In the genomic region with DNA sequence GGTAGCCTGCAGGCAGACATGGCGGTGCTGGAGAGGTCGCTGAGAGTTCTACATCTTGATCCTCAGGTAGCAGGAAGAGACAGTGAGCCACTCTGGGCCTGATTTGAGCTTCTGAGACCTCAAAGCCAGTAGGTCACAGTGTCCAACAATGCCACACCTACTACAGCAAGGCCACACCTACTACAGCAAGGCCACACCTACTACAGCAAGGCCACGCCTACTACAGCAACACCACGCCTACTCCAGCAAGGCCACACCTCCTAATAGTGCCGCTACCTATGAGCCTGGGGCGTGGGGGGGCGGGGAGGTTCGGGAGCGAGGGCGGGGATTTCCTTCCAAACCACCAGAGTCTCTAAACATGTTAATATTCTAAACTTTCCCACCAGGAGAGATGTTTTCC, we compare ENCODE assay signal across 15 mouse cellular contexts.
"Had no signal": no experiment of that assay in that cellular context is flagged by ENCODE, and none has a peak within 500 bp of the region (broad histone marks: within the 10 kb centered on the region; RNA-seq: fewer than 3 reads in every experiment).

No protein-coding gene starts in this region.

- H3K9me3 ChIP-seq: kidney, embryonic 15.5 days; limb, embryonic 15.5 days; liver, embryonic 13.5 days; midbrain, embryonic 10.5 days; neural tube, embryonic 12.5 days; stomach, embryonic 15.5 days had no signal

- DNase-seq: kidney, adult 2 months; kidney, postnatal 14 days; liver, embryonic 13.5 days; lung, adult 18-20 months; lung, postnatal 36 days; midbrain, embryonic 14.5 days; retina, postnatal 1 day; thymus, adult 18-20 months; thymus, postnatal 25 days had no signal

- H3K4me1 ChIP-seq: stomach, embryonic 15.5 days had no signal

- H3K27ac ChIP-seq: kidney, embryonic 15.5 days; limb, embryonic 15.5 days; liver, embryonic 13.5 days; midbrain, embryonic 10.5 days; neural tube, embryonic 12.5 days; stomach, embryonic 15.5 days had no signal

- H3K36me3 ChIP-seq: kidney, embryonic 15.5 days; limb, embryonic 15.5 days; liver, embryonic 13.5 days; midbrain, embryonic 10.5 days; neural tube, embryonic 12.5 days; stomach, embryonic 15.5 days had no signal

- H3K9ac ChIP-seq: kidney, embryonic 15.5 days; limb, embryonic 15.5 days; liver, embryonic 13.5 days; neural tube, embryonic 12.5 days; stomach, embryonic 15.5 days had no signal

- H3K27me3 ChIP-seq: kidney, embryonic 15.5 days; limb, embryonic 15.5 days; liver, embryonic 13.5 days; neural tube, embryonic 12.5 days; stomach, embryonic 15.5 days had no signal

- H3K4me3 ChIP-seq: kidney, embryonic 15.5 days; limb, embryonic 15.5 days; liver, embryonic 13.5 days; midbrain, embryonic 10.5 days; myocyte; neural tube, embryonic 12.5 days; stomach, embryonic 15.5 days had no signal

- H3K4me2 ChIP-seq: kidney, embryonic 15.5 days; limb, embryonic 15.5 days; liver, embryonic 13.5 days; neural tube, embryonic 12.5 days; stomach, embryonic 15.5 days had no signal
